Mouse (Mus musculus) testis, postnatal 10 days (tissue): ENCODE results near the gene Grm7.

ENCODE experiments used
- DNase-seq: peaks from one replicate; pipeline ENCODE4 v3.0.0; 2021; ENCODE audit warnings: low spot score

Gene Grm7

DNA sequence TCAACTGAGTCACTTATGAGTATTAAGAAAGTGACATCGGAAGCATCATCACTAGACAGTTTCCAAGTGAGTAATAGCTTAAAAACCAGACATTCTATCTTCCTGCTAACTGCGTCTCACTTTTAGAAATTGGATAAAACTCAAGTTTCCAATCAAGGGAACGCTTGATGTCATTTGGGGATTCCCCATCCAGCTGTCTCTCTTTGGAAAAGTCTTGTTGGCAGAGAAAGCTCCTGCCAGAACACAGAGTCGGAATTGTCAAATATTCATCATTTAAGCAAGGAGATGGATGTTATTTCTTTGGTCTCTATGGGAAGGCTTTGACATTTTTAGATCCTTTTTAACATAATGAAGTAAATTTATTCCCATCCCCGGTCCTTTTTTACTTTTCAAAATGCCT lies 336.6 kb downstream of the Grm7 start:
- no peak for DNase-seq

DNA sequence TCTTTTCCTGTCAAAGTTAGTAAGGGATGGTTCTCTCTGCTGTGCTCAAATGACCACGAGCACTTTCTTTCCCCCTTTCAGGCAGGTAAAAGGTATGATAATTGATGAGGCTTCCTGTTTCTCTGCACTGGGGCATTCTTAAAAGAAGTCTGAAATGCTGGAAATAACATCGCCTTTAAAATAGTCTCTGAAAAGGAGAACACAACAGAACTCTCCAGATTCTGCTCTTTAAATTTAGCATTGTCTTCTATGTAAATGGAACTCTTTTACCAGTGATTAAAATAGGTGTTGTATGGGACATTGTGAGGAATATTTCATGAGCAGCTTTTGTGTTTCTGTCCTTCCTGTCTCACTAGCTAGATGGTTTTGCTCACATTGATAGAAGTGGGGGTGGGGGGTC lies 393.7 kb downstream of the Grm7 start:
- no peak for DNase-seq

DNA sequence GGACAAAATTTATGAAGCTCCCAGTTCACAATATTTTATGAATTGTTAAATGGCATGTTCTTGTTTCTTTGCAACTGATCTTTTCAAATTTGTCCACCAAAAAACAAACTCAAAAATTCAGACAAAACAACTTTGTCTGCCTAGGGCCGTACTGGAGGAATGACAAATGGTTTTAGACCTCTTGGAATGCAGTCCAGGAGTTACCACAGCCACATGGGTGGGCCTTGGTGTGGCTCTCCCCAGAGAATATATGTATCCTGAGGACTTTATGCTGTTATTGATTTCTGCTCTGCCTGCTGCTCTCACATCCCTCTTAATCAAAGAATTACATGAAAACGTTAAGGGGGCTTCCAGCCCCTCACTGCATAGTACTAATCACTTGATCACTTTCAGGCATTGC lies 400.5 kb downstream of the Grm7 start:
- DNase-seq, result no peak

DNA sequence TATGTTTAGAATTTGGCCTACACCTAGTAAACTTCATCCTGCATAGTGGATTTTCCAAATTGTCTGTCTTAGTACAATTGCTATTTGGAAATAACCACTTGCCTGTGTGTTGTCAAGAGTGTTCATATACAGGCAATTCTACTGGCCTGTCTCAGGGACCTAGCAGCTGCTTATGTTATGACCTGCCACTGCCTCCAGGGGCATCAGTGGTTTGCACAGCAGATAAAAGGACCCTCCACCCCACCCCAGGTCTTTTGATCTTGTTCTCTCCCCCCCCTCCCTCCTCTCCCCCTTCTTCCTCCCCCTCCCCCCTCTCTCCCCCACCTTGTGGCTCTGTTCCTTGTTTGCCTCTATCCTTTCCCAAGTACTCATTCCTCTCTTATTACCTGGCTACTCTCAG lies 403.9 kb downstream of the Grm7 start:
- DNase-seq, result no peak

DNA sequence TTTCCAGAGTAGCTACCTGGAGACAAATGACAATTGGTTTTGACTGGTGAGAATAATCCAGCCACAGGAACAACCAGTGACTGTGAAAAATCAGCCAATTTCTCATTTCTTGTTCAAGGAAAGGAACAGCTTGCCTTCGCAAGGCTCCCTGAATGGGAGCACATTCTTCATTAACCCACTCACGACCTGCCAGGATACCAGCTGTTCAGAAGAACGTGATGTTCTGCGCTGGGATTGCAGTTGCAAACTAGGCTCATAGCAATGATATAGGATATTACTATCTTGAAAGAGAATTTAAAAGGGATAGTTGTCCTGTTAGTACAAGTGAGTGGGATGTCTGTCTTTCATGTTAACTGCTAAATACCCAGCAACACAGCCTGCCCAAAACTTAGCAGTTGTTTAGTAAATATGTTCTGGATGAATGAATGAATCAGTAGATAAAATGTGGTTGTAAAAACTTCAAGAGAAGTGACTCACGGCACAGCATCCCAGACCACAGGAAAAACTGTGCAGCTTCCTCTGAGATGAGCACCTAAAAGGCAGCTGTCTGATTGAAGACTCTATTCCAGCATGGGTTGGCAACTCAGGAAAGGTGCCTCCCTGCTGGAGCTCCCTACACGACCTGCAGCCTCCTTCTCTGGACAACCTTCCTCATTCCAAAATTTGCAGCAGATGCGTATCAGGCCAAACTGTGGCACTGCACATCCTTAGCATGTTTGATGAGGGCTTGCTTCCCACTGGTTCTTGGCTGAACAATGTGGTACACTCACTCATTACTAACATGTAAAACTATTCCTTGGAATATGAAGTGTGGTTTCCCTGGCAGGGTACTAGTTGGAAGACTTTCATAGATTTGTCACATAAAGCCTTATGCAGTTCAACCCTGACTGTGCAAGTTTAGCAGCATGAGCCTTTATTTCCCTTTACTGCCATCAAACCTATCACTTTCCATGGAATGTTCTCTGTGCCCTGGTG lies 408.9 kb downstream of the Grm7 start:
- DNase-seq, result no peak

DNA sequence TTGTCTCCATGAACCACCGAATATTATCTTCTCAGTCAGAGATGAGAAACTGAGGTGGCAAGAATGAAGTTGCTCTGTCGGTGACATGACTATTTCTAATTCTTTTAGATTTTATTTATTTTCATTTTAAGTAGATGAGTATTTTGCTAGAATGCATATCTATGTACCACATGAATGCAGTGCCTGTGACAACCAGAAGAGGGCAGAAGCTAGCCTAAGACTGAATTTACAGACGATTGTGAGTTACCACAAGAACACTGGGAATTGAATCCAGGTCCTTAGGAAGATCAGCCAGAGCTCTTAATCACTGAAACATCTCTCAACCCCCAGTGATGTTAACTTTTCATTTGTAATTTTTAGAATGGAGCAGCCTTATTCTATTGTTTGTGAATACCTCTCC lies 412.4 kb downstream of the Grm7 start:
- no peak for DNase-seq

DNA sequence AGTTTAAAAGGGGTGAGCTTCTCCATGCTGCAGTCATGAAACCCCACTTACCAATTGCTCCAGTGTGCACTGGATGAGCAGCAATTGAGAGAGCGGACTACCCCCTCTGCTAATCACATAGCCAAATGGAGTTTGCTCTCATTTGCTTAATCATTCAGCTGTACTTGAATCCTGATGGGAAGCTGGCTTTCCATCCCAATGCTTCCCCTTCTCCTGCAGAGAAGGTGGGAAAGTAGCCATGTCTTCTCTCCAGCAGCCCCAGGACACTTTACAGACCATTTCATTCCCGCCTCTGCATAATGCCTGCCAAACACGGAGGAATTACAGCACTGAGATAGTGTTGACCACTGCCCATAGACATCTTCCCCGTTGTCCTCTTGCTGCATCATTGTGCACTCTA lies 414.6 kb downstream of the Grm7 start:
- no peak for DNase-seq

DNA sequence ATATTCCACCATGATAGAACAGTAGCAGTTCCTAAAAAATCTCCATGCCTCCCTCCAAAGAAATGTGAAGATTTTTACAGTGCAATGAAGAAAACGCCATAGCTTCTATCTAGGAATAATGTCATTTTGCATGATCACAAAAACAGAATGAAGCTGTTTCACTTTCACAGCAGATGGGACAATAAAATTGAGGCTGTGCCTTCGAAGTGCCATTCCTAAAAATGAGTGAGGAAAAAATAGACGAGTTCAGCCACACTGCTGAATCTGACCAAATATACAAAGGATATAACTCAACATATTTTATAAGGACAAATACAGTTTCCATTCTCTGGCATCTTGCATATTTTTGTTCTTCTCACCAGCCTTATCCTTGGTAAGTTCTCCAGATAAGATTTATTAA lies 439.2 kb downstream of the Grm7 start:
- DNase-seq, result no peak

DNA sequence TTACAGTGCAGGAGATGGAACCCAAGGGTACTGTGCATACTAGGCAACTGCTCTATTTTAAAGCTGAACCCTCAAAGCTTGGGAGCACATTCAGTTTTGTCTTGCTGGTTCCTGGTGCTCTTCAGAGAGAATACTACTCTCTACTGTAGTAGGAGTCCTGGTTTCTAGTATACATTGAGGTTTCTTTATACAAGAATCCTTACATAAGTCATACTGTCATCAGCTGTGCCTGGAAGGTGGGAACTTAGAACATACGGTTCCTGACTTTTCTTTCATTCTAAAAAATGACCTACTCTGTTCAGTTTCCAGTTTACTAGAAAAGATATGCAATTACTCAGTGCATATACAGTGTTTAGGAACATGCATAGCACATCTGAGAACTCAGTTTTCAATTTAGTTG lies 449.4 kb downstream of the Grm7 start:
- DNase-seq, result no peak

DNA sequence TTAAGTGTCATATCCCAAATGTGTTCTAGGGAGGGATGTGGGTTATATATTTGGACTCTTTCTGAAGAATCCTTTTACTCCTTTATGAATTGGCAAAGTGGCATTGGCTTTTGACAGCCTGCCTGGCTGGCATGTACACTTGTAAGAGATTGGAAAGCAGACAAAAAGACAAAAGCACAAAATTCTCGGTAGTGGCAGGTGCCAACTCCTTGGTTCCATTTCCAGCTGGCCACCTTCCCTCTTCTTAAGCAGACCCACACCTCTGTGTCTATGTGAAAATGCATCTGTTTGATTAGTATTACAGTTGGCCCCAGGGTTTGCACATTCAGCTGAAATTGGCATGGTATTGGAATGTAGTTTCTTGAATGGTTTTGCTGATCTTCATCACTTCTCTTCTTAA lies 460.1 kb downstream of the Grm7 start:
- DNase-seq, result no peak

DNA sequence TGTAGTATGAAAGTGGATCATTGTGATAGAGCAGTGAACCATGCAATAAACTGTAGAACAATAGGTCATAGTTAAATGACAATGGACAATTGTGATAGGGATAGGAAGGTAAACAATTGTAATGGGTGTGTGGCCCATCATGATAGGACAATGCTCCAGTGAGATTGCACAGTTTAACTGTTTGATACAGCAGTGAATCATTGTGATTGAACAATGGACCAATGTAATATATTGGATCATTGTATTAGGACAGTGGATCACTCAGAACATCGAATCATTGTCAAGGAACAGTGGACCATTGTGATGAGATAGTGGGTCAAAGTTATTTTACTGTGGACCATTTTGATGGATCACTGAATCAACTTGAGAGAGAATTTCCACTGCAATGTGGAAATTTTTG lies 515.7 kb downstream of the Grm7 start:
- no peak for DNase-seq

DNA sequence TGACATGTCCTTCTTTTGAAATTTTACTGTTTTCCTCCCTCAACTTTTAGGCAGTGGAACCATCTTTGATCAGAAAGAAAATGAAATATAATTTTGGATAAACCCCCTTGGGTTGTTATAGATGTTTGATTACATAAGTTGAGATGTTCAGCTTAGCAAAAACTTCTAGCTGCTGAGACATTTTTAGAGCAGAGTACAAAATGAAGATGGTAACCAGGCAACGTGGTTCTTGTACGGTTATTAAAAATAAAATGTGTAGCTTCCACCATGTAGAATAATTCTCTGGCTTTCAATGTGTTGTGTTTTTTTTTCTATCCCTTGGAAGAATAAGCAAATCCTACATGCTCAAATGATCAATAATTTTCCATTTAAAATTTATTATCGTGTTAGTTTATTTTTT lies 550.0 kb downstream of the Grm7 start:
- no peak for DNase-seq

DNA sequence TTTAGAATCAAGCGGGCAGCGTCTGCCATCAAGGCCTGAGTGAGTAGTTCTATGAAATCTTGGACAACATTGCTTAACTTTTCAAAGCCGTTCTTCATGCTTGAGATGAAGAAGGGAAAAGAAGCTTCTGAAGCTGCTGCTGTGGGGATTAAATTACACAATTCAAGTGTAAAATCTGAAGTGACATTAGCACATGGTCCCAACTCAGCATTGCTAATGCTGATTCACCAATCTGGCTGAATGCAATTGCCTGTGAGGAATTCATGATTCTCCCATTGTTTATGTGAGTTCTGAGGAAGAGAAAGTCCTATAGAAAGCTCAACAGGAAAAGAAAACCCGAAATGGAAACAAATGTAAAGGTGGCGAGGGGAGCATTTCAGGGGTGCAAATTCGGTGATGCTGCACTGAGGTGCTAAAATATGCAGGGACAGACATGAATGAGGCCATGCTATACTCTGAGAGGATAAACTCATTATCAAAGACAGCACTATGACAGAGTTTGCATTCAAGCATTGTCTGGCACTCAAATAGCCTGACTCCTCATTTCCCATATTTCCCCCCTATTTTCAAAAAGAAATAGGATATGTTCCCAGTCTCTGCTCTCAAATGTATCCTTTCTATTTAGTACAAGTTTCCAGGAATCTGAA lies 575.8 kb downstream of the Grm7 start:
- DNase-seq, result no peak

DNA sequence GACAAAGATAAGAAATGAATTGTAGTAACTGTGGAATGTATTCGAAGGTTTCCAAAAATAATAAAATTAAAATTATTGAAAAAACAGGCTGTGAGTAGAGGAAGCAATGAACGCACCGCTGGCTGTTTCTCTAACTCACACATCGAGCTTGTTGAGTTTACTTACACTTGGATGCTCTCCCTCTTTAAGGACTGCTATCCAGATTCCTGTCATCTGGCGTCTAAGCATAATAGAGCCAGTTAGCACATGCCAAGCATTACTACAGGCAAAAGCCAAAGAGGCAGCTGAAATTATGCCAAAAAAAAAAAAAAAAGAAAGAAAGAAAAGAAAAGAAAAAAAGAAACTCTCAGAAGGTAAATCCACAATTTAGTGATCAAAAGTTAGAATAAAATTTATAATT lies 609.8 kb downstream of the Grm7 start:
- no peak for DNase-seq

DNA sequence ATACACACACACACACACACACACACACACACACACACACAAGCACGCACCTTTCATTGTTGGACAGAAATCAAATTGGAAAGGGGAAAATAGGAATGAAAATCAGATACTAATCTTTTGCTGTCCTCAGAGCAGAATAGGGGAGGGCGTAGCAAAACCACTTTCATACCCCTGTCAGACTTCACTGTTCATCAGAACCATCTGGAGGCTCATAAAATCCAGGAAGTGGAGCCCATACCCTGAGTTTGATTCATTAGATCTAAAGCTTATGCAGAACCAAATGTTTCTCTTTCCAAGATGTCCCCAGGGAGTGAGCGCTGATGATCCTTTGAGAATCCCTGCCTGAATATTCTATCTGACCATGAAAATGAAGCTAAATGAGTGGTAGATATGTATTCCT lies 611.6 kb downstream of the Grm7 start:
- no peak for DNase-seq

DNA sequence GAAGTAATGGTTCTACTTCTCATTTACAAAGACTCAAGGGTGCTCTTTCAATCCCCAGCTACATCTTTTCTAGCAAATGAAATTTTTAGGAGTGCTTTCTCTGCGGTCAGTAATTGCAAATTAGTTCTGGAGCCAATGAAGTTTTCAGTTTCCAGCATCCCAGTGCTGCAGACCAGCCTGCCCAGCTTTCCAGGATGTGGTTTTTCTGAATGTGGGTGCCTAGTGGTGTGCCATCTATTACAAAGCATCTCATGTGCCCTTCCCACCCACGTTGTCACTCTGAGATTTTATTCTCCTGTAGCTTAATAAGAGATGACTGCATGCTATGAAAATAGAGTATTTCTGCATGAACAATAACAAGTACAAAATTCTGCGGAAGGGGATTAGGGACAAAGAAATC lies 612.9 kb downstream of the Grm7 start:
- DNase-seq, result no peak

DNA sequence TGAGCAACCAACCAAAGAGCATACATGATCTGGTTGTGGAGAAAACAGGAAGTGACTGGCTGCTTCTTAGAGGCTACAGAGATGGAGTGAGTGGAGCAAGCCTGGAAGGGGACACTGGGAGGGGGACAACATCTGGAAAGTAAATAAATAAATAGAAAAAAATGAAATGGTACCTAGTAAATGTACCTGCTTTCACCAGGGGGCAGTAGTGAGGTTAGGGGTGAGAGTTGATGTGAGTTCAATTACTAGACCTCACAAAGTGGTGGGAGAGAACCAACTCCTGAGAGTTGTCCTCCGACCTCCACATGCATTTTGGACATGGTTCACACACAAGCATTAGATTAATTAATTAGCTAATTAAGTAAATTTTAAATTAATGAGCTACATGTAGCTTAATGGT lies 615.8 kb downstream of the Grm7 start:
- DNase-seq, result no peak

DNA sequence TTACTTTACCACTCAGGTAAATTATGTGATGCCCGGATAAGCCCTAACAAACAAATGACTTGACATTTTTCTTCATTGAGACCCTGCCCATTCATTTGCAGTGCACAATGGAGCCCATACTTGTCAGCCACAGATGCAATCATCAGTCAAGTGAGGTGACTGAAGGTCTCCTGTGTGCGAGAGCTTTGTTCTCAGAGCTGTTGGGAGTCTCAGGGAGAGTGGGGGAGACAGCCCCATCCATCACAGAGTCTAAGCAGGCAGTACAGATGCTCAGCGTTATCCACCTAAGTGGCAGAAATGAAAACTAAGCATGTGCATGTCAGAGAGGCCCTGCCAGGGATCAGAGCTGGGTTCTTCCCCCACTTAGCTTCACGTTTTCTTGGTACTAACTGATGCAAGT lies 631.3 kb downstream of the Grm7 start:
- DNase-seq, result no peak

DNA sequence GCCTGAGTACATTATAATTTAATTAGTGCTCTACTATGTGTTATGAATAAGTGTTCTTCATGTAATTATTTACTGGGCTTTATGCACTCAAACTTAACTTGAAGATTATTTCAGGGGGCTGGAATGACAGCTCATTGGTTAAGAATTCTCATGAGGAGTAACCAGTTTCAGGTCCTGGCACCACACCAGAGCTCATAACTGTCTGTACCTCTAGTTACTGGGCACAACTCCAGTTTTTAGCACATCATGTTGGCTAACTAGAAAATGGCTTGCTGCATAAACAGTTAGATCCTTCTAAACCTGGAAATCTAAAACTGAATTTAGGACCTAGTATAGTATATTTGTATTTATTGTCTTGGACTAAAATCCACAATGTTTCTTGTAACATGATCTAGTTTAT lies 633.1 kb downstream of the Grm7 start:
- DNase-seq, result no peak

DNA sequence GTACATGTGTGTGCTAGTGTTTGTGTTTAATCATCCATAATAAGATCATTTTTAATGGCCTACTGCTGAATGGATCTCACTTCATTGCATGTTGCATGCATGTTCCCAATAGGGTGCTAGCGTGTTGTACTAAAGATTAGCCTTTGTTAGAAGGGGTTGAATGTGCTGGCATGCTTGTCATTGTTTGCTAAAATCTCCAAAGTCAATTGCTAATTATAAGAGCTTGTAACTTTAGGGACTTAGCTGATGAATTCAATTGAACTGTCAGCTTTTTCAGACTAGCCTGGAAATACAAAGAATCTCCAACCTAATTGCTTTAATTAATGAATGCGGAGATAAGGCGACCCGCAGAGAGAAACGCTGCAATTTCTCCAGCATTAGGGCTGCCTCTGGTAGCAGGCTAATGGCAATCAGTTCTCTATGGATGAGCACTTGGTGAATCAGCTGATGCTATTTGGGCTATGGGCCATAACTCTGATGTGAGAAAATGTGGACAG lies 648.2 kb downstream of the Grm7 start:
- no peak for DNase-seq

DNA sequence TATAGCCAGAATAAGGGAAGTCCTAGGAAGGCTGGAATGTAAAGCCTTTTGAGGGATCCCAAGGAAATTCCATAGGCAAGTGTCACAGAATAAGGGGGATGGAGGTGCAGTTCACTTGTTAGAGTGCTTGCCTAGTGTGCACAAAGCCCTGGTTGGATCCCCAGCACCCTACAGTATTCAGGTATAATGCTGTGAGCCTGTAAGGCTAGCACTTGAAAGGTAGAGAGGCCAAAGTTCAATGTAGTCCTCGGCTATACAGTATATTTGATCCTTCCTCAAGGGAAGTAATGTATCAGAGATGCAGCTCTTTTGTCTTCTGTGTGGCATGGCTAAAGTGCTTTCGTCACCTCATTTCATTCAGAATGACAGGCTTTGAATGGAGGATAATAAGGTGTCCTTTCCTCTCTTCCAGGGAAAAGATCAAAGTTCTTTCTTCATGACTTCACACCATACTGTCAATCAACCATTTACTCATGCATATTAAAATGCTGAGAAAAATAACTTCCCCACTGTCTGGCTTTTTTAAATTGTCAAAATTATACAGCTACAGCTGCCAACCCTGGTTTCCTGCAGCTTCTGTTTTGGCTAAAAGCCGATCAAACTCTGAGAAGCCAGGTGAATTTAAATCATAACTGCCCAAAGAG lies 658.7 kb downstream of the Grm7 start:
- no peak for DNase-seq

DNA sequence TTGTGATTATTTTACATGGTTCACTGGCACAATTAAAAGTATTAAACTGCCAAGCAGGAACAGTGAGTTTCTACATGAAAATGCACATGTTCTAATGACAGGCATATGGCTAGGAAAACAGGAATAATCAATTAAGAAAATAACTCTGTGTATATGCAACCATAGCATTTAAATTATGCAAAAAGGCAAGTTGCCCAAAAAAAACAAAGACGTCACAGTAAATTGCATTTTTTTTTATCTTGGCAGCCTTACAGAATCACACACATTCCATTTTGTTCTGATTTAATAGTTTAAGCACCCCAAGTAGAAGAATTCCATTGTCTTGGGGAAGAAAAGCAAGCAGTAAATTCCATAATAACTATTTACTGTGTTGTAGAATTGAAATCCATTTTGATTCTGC lies 716.3 kb downstream of the Grm7 start:
- no peak for DNase-seq

DNA sequence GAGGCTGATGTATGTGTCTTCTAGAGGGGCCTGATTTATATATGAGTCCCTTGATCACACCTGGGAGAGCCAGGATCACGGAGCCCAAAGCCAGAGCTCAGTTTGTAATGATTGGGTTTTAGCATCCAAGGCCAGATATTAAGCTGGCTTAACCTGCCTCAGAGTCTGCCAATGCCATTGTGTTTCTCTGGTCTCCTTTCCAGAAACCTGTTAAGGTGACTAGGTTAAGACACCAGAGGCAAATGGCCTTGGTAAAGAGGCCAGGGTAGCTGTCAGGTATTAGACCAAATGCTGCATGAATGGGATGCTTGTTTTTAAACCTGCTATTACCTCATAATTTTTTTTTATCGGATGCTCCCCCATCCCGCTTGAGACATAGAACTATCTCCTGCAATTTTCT lies 722.7 kb downstream of the Grm7 start:
- DNase-seq, result no peak
